Mouse (Mus musculus): ENCODE measurements around the gene Fbxo48. TPM values are rescaled to one million over a fixed set of nuclear protein-coding genes. Genes with fewer than 3 reads are reported as not detected.

Fbxo48 gene
- polyA plus RNA-seq, 1 experiment from 2014 or later, result 1.6 TPM

GRCm38 (mm10) chr11:16941973-16942452 is 9.2 kb upstream of the Fbxo48 start:
- H3K36me3 ChIP-seq, result no peaks in the 10 kb centered on the region
- H3K9me3 ChIP-seq, result no peaks in the 10 kb centered on the region
- no peaks in the 10 kb centered on the region for H3K4me1 ChIP-seq (replicated peaks)
- no peak overlapping the region for H3K9ac ChIP-seq
- H3K27me3 ChIP-seq (replicated peaks), result no peaks in the 10 kb centered on the region
- 59% methylated on average over 4 of the region's 4 CpGs for WGBS
- no peak overlapping the region for H3K4me3 ChIP-seq (replicated peaks)
- no peak overlapping the region for H3K4me2 ChIP-seq (replicated peaks)
- no peak for ATAC-seq
- no peak overlapping the region for H3K27ac ChIP-seq

GRCm38 (mm10) chr11:16943016-16943415 is 8.2 kb upstream of the Fbxo48 start:
- 87% methylated on average over 4 of the region's 4 CpGs for WGBS

GRCm38 (mm10) chr11:16948756-16949155 is 2.4 kb upstream of the Fbxo48 start:
- 30% methylated on average over 1 of the region's 1 CpGs for WGBS
- H3K4me1 ChIP-seq (replicated peaks), result 0 out of 2 replicates have a peak, but pooled peaks cover 2% of the 10 kb centered on the region
- no peaks in the 10 kb centered on the region for H3K36me3 ChIP-seq
- no peak overlapping the region for H3K9ac ChIP-seq
- no peaks in the 10 kb centered on the region for H3K9me3 ChIP-seq
- H3K4me2 ChIP-seq (replicated peaks), result no peak overlapping the region
- no peaks in the 10 kb centered on the region for H3K27me3 ChIP-seq (replicated peaks)
- no peak overlapping the region for H3K27ac ChIP-seq
- ATAC-seq, result no peak
- H3K4me3 ChIP-seq (replicated peaks), result no peak overlapping the region

More at GRCm38 (mm10) chr11:16943016-16943415, 8.2 kb upstream of the Fbxo48 start:
- Histone ChIP-seq H3K4me3 (replicated peaks) (no peak overlapping the region), H3K27me3 (replicated peaks) (no peaks in the 10 kb centered on the region), H3K27ac (no peak overlapping the region), H3K36me3 (no peaks in the 10 kb centered on the region), H3K9me3 (no peaks in the 10 kb centered on the region), H3K9ac (no peak overlapping the region), H3K4me2 (replicated peaks) (no peak overlapping the region), H3K4me1 (replicated peaks) (no peaks in the 10 kb centered on the region)
- no peak for ATAC-seq

- peak overlapping the region; percentile 88 for H3K4me2 ChIP-seq (replicated peaks)
- no peaks in the 10 kb centered on the region for H3K27me3 ChIP-seq (replicated peaks)
- no peak overlapping the region for H3K27ac ChIP-seq
- peak overlapping the region; percentile 43; the same call in 1 of the 2 replicates for H3K9ac ChIP-seq
- H3K4me3 ChIP-seq (replicated peaks), result peak overlapping the region; percentile 58
- H3K9me3 ChIP-seq, result no peaks in the 10 kb centered on the region
- 28% methylated on average over 13 of the region's 13 CpGs for WGBS
- H3K4me1 ChIP-seq (replicated peaks), result 0 out of 2 replicates have a peak, but pooled peaks cover 2% of the 10 kb centered on the region
- H3K36me3 ChIP-seq, result no peaks in the 10 kb centered on the region
- ATAC-seq, result no peak
Observed at GRCm38 (mm10) chr11:16950226-16950975, 774 bp upstream of the Fbxo48 start.

- peak overlapping the region; percentile 58 for H3K4me3 ChIP-seq (replicated peaks)
- ATAC-seq, result no peak
- 0 out of 2 replicates have a peak, but pooled peaks cover 2% of the 10 kb centered on the region for H3K4me1 ChIP-seq (replicated peaks)
- H3K9me3 ChIP-seq, result no peaks in the 10 kb centered on the region
- H3K27me3 ChIP-seq (replicated peaks), result no peaks in the 10 kb centered on the region
- WGBS, result 1% methylated on average over 9 of the region's 9 CpGs
- peak overlapping the region; percentile 88 for H3K4me2 ChIP-seq (replicated peaks)
- H3K36me3 ChIP-seq, result no peaks in the 10 kb centered on the region
- H3K27ac ChIP-seq, result peak overlapping the region; percentile 57
- H3K9ac ChIP-seq, result peak overlapping the region; percentile 63
Observed at GRCm38 (mm10) chr11:16951761-16952010, 511 bp downstream of the Fbxo48 start.

GRCm38 (mm10) chr11:16956115-16956862 is 5.1 kb downstream of the Fbxo48 start:
- no peaks in the 10 kb centered on the region for H3K36me3 ChIP-seq
- no peak overlapping the region for H3K27ac ChIP-seq
- no peaks in the 10 kb centered on the region for H3K9me3 ChIP-seq
- no peaks in the 10 kb centered on the region for H3K27me3 ChIP-seq (replicated peaks)
- H3K4me2 ChIP-seq (replicated peaks), result no peak overlapping the region
- no peak overlapping the region for H3K9ac ChIP-seq
- WGBS, result 91% methylated on average over 6 of the region's 6 CpGs
- no peaks in the 10 kb centered on the region for H3K4me1 ChIP-seq (replicated peaks)
- H3K4me3 ChIP-seq (replicated peaks), result no peak overlapping the region
- no peak for ATAC-seq

- no peak overlapping the region for H3K4me2 ChIP-seq (replicated peaks)
- WGBS, result 89% methylated on average over 6 of the region's 6 CpGs
- H3K9me3 ChIP-seq, result no peaks in the 10 kb centered on the region
- H3K27me3 ChIP-seq (replicated peaks), result no peaks in the 10 kb centered on the region
- H3K4me3 ChIP-seq (replicated peaks), result no peak overlapping the region
- H3K36me3 ChIP-seq, result no peaks in the 10 kb centered on the region
- H3K4me1 ChIP-seq (replicated peaks), result no peaks in the 10 kb centered on the region
- H3K9ac ChIP-seq, result no peak overlapping the region
- no peak overlapping the region for H3K27ac ChIP-seq
- ATAC-seq, result no peak
Observed at GRCm38 (mm10) chr11:16957030-16957429, 5.9 kb downstream of the Fbxo48 start.

GRCm38 (mm10) chr11:16958520-16958919 is 7.3 kb downstream of the Fbxo48 start:
- no peaks in the 10 kb centered on the region for H3K9me3 ChIP-seq
- no peak overlapping the region for H3K9ac ChIP-seq
- H3K27ac ChIP-seq, result no peak overlapping the region
- ATAC-seq, result no peak
- WGBS, result 78% methylated on average over 1 of the region's 1 CpGs
- no peak overlapping the region for H3K4me3 ChIP-seq (replicated peaks)
- H3K36me3 ChIP-seq, result no peaks in the 10 kb centered on the region
- H3K4me2 ChIP-seq (replicated peaks), result no peak overlapping the region
- H3K4me1 ChIP-seq (replicated peaks), result no peaks in the 10 kb centered on the region
- no peaks in the 10 kb centered on the region for H3K27me3 ChIP-seq (replicated peaks)

- Histone ChIP-seq H3K9ac (no peak overlapping the region), H3K27ac (no peak overlapping the region), H3K36me3 (no peaks in the 10 kb centered on the region), H3K27me3 (replicated peaks) (no peaks in the 10 kb centered on the region), H3K9me3 (no peaks in the 10 kb centered on the region), H3K4me3 (replicated peaks) (no peak overlapping the region), H3K4me2 (replicated peaks) (no peak overlapping the region), H3K4me1 (replicated peaks) (no peaks in the 10 kb centered on the region)
- 42% methylated on average over 2 of the region's 2 CpGs for WGBS
- ATAC-seq, result no peak
Observed at GRCm38 (mm10) chr11:16967806-16968205, 16.6 kb downstream of the Fbxo48 start.

GRCm38 (mm10) chr11:16969650-16970049 is 18.5 kb downstream of the Fbxo48 start:
- no peak overlapping the region for H3K9ac ChIP-seq
- WGBS, result 69% methylated on average over 2 of the region's 2 CpGs
- ATAC-seq, result no peak
- no peaks in the 10 kb centered on the region for H3K27me3 ChIP-seq (replicated peaks)
- H3K27ac ChIP-seq, result no peak overlapping the region
- H3K4me3 ChIP-seq (replicated peaks), result no peak overlapping the region
- no peaks in the 10 kb centered on the region for H3K4me1 ChIP-seq (replicated peaks)
- H3K9me3 ChIP-seq, result no peaks in the 10 kb centered on the region
- no peak overlapping the region for H3K4me2 ChIP-seq (replicated peaks)
- H3K36me3 ChIP-seq, result no peaks in the 10 kb centered on the region

GRCm38 (mm10) chr11:16972027-16972426 is 20.9 kb downstream of the Fbxo48 start:
- Histone ChIP-seq H3K36me3 (no peaks in the 10 kb centered on the region), H3K4me2 (replicated peaks) (no peak overlapping the region), H3K4me3 (replicated peaks) (no peak overlapping the region), H3K27me3 (replicated peaks) (no peaks in the 10 kb centered on the region), H3K4me1 (replicated peaks) (no peaks in the 10 kb centered on the region), H3K27ac (no peak overlapping the region), H3K9me3 (no peaks in the 10 kb centered on the region), H3K9ac (no peak overlapping the region)
- WGBS, result 88% methylated on average over 3 of the region's 3 CpGs
- no peak for ATAC-seq

GRCm38 (mm10) chr11:16973086-16973485 is 21.9 kb downstream of the Fbxo48 start:
- ATAC-seq, result no peak
- H3K4me1 ChIP-seq (replicated peaks), result no peaks in the 10 kb centered on the region
- H3K4me2 ChIP-seq (replicated peaks), result no peak overlapping the region
- H3K9me3 ChIP-seq, result no peaks in the 10 kb centered on the region
- H3K36me3 ChIP-seq, result no peaks in the 10 kb centered on the region
- no peak overlapping the region for H3K4me3 ChIP-seq (replicated peaks)
- no peaks in the 10 kb centered on the region for H3K27me3 ChIP-seq (replicated peaks)
- H3K9ac ChIP-seq, result no peak overlapping the region
- 81% methylated on average over 1 of the region's 1 CpGs for WGBS
- H3K27ac ChIP-seq, result no peak overlapping the region

Measured in intestine, embryonic 15.5 days (tissue).